Mouse (Mus musculus): ENCODE measurements at regions not wholly inside any gene's neighbourhood (a gene's known extent, or its start where the extent isn't known, plus 50 kb on each side); places are given as distances from the start of the nearest gene placed in this dataset.
A peak's percentile ranks its signal among the peaks of the same experiment; 100 is the strongest.

DNA sequence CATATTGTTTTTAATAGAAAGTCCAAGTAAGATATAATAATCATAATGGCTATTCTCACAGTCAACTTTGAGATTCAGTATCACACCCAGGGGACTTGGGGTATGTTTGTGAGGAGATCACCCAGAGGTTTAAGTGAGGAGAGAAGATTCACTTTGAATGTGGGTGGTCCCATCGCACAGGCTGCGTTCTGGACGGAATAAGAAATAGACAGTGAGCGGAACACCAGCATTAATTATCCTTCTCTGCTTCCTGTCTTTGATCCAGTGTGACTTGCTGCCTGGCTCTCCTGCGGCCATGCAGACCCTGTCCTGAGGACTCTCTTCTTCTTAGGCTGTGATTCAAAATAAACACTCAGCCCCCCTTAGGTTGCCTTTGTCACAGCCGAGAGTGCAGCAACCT lies 60.6 kb upstream of the Kras start:
- DNase-seq (ENCODE audit: low read depth, low spot score) = no peak

DNA sequence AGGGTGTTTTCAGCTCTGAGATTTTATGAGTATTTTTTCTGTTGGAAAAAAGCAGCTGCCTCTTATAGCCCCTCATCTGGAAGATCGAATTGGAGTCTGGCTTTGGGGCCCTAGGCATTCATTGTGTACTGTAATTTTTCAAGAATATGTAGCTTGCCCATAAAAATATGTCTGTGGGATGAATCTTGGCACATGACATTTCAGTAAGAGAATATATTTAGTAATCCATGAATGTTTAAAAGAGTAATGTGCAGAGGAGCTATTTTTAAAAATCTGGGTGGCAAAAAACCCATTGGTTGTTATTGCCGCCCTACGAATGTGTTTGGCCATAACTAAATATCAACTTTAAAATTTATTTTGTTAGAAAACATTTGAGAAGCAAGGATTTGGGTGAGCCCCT lies 59.0 kb upstream of the Kras start:
- no peak for DNase-seq (ENCODE audit: low read depth, low spot score)

DNA sequence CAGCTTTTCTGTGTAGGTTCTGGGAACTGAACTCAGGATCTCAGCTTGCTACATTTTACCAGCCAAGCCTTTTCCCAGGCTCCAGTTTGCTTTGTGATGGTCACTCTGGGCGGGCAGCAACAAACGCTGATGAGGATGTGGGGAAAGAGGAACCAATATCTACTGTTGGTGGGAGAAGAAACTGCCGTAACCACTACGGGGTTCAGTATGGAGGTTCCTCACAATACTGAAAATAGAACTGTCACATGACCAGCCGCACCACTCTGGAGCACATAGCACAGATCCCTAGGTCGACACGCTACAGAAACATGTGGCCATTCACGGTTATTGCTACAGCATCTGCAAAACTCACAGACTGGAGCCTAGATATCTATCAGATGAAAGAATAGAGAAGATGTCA lies 57.2 kb upstream of the Kras start:
- DNase-seq (ENCODE audit: low read depth, low spot score) = no peak

DNA sequence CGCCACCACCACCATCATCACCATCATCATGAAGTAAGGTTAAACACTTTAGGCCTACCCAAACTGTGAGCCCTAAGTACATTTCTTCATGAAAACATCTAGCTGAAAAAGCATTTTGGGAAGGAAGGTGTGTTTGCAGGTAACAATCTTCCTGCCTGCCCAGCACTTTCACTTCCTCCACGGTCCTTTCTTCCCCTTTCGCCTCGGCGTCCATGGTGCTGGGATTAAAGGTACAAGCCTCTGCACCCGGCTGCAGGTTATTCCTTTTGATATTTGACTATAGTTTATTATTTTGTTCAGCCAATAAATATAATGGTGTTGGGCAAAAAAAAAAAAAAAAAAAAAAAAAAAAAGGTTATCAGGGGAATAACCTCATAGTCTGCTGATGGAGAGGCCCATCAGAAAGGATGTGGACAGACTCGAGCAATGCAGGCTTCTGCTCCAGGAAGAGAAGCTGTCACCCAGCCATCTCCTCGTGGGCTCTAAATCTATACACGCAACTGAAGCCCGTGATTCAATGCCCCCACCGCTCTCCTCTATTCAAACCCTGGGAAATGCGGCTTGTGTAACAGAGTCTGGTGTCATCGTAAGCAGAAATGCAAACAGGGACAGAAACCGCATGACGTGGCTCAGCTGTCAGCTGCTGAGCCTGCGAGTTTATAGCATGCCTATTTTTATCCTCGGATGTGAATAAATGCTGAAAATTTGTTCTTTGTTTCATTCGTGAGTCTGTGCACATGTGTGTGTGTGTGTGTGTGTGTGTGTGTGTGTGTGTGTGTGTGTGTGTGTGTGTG lies 56.5 kb upstream of the Kras start:
- DNase-seq (ENCODE audit: low read depth, low spot score) = no peak

DNA sequence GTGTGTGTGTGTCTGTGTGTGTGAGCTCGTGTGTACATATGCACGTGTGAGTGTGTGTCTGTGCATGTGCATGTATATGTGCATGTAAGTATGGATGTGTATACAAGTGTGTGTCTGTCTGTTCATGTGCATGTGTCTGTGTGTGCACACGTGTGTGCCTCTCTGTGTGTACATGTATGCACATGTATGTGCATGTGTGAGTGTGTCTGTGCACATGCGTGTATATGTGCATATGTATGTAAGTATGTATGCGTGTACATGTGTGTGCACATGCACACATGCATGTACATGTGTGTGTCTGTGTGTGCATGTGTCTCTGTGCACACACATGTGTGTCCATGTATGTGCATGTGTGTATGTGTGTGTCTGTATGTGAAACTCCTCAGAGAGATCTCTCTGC lies 55.6 kb upstream of the Kras start:
- DNase-seq (ENCODE audit: low read depth, low spot score) = no peak

DNA sequence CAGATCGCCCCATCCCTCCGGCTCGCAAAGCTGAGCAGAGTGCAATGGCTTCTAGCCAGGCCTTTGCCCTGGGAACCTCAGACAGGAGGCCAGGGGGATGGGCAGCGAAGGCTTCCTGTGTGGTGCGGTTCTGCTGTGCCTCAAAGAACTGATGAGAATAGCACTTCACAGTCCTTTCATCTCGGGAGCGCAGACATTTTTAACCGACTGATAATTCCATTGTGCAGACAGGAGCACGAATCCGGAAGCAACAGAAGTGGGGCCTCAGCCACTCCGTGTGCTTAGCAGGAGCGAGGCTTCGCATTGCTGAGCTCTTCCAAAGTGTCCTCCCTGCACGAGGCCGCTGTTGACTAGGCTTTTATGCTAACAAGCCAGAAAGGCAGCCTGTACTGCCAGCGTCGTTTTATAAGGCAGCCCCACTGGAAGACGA lies 53.6 kb upstream of the Kras start:
- DNase-seq (ENCODE audit: low read depth, low spot score) = peak; percentile 24

DNA sequence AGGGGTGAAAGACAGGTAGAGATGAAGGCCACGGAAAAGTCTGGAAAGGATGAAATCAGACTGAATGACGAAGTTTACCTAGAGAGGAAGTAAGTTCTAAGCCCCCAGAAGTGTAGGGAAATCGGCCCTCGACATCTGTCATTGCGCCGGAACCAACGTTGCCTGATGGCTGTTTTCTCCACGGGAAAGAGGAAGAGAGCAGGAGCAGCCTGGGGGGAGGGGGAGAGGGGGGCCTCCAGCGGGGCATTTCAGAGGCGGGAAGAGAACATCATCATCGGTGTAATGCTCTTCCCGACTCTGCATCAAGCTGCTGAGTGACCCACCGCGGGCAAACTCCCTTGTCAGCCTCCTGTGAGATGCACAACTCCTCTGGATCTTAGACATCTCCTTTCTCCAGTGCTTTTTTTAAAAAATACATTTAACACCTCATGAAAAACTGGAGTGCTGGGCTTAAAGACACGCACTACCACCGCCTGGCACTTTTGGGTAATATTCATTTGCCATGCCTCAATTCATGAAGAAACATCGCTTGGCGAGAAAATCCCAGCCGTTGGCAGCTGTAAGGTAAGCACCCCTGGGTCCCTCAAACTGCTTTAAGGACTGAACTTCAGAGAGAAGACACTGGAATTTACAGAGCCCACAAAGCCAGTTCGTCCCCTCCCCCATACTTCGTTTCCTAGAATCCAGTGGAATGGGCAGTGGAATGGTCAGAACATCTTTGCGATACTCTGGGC lies 53.0 kb upstream of the Kras start:
- no peak for DNase-seq (ENCODE audit: low read depth, low spot score)

DNA sequence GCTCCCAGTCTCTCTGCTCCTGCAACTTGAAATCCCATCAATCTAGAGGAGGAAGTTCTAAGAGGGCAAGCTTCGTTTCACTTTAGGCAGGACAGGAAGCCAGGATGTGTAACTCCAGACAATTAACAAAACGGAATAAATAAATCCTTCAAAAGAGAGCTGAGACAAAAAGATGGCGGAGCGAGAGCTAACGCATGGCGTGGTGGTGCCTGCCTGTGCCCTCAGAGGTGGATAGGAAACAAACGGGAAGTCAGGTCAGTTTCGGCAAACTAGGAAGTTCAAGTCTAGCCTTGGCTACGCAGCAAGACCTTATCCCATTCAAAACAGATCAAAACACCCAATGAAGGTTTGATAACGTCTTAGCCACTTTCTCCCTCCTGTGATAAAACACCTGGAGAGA lies 52.1 kb upstream of the Kras start:
- no peak for DNase-seq (ENCODE audit: low read depth, low spot score)

DNA sequence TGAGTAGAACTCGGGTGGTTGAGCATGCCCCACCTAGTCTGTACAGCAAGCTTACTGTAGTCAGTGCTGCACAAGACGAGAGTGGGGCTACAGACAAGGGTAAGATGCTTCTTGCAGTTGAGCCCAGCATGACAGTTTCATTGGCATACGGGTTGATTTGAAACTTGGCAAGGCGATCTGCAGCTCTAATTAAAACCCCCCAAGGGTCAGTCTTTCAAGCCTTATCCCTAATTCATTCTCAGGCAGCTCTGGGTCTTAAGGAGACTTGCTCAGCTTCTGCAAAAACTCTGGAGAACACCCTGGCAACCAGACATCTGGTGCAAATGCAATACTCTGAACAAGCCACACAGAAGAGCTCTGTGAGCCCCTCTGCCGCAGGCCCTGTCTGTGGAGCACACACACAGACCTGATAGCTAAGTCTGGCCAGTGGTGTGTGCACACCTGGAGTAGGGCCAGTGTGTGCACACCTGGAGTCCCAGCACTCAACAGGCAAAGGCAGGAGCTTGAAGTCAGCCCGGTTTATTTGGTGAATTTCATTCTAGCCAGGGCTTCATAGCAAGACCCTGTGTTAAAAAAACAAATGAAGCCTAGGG lies 50.3 kb upstream of the Kras start:
- no peak for DNase-seq (ENCODE audit: low read depth, low spot score)
